Mouse (Mus musculus) ES-Bruce4 (cell line): Measurements from ENCODE around the gene Txnrd1. TPM values are rescaled to one million over a fixed set of nuclear protein-coding genes. Genes with fewer than 3 reads are reported as not detected.

Source experiments
- H3K27ac ChIP-seq: 2 replicates; pipeline ENCODE4 v1.5.1; 2012; ENCODE audit warnings: low read length, inconsistent platforms; ENCODE audit not compliant: insufficient read depth
- H3K27me3 ChIP-seq: 2 replicates; pipeline ENCODE4 v1.6.1; 2012; ENCODE audit warnings: mild to moderate bottlenecking, low read length, inconsistent platforms; ENCODE audit not compliant: control insufficient read depth, poor library complexity, insufficient read depth, severe bottlenecking
- H3K36me3 ChIP-seq: 2 replicates; pipeline ENCODE4 v1.6.1; 2012; ENCODE audit warnings: inconsistent platforms, mild to moderate bottlenecking, low read length, moderate library complexity; ENCODE audit not compliant: control insufficient read depth, poor library complexity, insufficient read depth, severe bottlenecking
- H3K4me1 ChIP-seq: one replicate; pipeline ENCODE4 v1.8.1; 2011; ENCODE audit warnings: low read length; ENCODE audit not compliant: control insufficient read depth, insufficient read depth
- H3K4me3 ChIP-seq: 2 replicates; pipeline ENCODE4 v1.5.1; 2011; ENCODE audit warnings: low read depth, mild to moderate bottlenecking, low read length
- H3K9ac ChIP-seq: 2 replicates; pipeline ENCODE4 v1.6.1; 2012; ENCODE audit warnings: low read depth, mild to moderate bottlenecking, inconsistent platforms; ENCODE audit not compliant: poor library complexity, severe bottlenecking
- H3K9me3 ChIP-seq: replicated peaks from 2 replicates; pipeline ENCODE4 v1.6.1; 2012; ENCODE audit warnings: mild to moderate bottlenecking, low read length, inconsistent platforms; ENCODE audit not compliant: control insufficient read depth, poor library complexity, insufficient read depth, severe bottlenecking
- CTCF ChIP-seq: IDR thresholded peaks from one replicate; pipeline ENCODE4 v1.8.1; 2011; ENCODE audit warnings: low read depth, low read length
- EP300 ChIP-seq: IDR thresholded peaks from 2 replicates; pipeline ENCODE4 v1.6.1; 2011; ENCODE audit warnings: low read depth, low read length; ENCODE audit not compliant: insufficient read depth
- POLR2A ChIP-seq: IDR thresholded peaks from one replicate; pipeline ENCODE4 v1.8.1; 2011; ENCODE audit warnings: low read length; ENCODE audit not compliant: insufficient read depth
- polyA plus RNA-seq: library from polyadenylated mRNA; stranded (reverse); fragments of >200 nt; gene quantifications from 2 replicates; pipeline ENCODE4 v1.2.4, GENCODE M21; 2011; ENCODE audit warnings: low read depth; ENCODE audit not compliant: missing spikeins, insufficient read depth, insufficient read length

Gene Txnrd1
- polyA plus RNA-seq, 1 experiment, result 284 TPM

DNA sequence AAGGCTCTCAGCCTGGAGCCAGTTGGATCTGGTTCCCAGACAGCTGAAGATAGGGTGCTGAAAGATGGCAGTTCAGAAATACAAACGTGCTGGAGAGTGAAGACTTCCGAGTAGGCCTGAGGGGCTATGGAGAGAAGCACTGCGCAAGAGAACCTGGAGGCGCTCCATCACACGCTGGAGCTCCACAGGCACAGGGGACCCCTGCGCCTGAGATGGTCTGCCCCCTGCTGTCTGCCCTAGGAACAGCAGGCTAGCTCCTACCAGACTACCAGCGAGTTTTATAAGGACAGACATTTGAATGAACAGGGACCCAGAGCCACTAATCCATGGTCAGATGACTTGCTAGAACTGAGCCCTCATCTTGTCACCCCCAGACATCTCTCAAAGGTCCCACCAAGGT is 67.7 kb downstream of the Txnrd1 start:
- no peaks in the 10 kb centered on the region for H3K27me3 ChIP-seq
- H3K36me3 ChIP-seq, result peaks cover 2% of the 10 kb centered on the region; the same call in 1 of the 2 replicates
- no peak overlapping the region for H3K27ac ChIP-seq
- no peak overlapping the region for H3K9ac ChIP-seq
- H3K4me1 ChIP-seq, result no peaks in the 10 kb centered on the region
- no peaks in the 10 kb centered on the region for H3K9me3 ChIP-seq
- TF ChIP-seq CTCF (peak; percentile 93), EP300 (no peak)
- no peak overlapping the region for H3K4me3 ChIP-seq

DNA sequence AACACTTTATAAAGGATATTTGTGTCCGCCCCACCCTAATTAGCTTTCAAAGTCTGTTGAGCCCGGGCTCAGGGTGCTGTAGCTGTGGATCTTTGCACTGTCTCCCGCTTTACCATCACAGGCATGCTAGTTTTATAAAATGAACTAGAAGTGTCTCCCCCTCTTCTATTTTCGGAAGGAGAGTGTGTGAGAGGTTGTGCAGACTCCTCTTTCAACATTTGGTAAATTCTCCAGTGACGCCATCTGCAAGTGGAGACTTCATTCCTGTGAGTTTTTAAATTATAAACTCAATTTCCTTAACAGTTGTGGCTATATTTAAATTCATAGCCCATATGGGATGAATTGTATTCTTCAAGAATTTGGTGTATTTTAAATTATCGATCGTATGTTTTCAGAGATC is 74.8 kb downstream of the Txnrd1 start:
- H3K4me3 ChIP-seq, result no peak overlapping the region
- H3K36me3 ChIP-seq, result no peaks in the 10 kb centered on the region
- H3K4me1 ChIP-seq, result no peaks in the 10 kb centered on the region
- H3K27me3 ChIP-seq, result no peaks in the 10 kb centered on the region
- H3K27ac ChIP-seq, result no peak overlapping the region
- H3K9ac ChIP-seq, result no peak overlapping the region
- H3K9me3 ChIP-seq, result no peaks in the 10 kb centered on the region
- no peak for TF ChIP-seq EP300
- TF ChIP-seq CTCF, result no peak
- TF ChIP-seq POLR2A, result no peak

DNA sequence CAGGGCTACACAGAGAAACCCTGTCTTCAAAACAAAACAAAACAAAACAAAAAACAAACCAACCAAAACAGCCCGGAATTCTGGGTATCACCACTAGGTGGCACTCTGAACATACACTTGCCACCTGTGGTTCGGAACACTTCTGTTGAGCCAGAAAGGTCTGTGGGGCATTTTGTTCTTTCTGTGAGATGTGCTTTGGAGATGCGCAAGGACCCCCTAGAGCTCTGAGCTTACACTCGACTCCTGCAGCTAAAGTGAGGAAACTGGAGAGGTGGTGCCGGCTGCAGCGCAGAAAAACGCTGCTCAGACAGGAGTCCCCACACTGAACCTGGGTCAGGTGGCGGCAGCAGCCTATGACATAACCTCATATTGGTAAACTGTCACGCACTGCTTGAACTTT is 75.6 kb downstream of the Txnrd1 start:
- H3K9me3 ChIP-seq, result no peaks in the 10 kb centered on the region
- no peaks in the 10 kb centered on the region for H3K4me1 ChIP-seq
- H3K36me3 ChIP-seq, result no peaks in the 10 kb centered on the region
- no peak overlapping the region for H3K4me3 ChIP-seq
- TF ChIP-seq POLR2A, result no peak
- peak; percentile 50 for TF ChIP-seq CTCF
- TF ChIP-seq EP300, result no peak
- H3K9ac ChIP-seq, result no peak overlapping the region
- H3K27me3 ChIP-seq, result no peaks in the 10 kb centered on the region
- H3K27ac ChIP-seq, result no peak overlapping the region

DNA sequence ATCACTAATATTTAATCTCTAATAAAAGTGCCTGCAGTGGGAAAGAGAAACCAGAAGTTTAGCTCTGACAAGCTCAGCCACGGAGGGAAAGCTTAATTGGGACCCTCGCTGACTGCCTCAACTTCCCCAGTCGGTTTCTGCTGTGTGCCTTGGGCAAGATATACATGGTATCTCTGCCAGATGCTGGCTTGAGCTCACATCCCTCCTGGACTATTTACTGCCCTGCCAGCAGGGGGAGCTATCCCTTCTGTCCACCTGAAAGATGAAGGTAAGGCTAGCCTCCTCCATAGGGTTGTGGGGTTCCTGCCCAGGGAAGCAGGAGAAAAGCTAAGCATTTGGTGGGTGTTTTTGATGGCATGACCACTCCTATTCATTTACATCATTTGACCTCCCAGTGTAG is 76.4 kb downstream of the Txnrd1 start:
- TF ChIP-seq POLR2A, result no peak
- TF ChIP-seq CTCF, result peak; percentile 44
- no peak for TF ChIP-seq EP300
- Histone ChIP-seq H3K9ac (no peak overlapping the region), H3K4me3 (no peak overlapping the region), H3K9me3 (no peaks in the 10 kb centered on the region), H3K4me1 (no peaks in the 10 kb centered on the region), H3K27ac (no peak overlapping the region), H3K36me3 (no peaks in the 10 kb centered on the region), H3K27me3 (no peaks in the 10 kb centered on the region)

DNA sequence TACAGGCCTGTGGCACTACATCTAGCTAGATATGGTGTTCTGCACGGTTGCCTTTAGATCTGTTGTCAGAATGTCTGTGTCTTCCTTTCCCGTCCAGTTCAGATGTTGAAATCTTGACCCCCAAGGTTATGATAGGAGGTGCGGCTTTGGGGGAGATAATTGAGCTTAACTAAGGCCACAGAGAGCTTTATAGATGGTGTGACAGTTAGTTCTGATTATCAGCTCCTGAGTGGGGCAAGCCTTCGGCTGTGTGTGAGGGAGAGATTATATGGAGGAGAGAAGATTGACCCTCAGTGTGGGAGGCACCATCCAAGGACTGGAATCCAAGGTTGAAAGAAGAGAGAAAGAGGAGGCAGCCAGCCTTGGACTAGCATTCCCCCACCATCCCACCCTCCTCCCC is 79.5 kb downstream of the Txnrd1 start:
- no peak overlapping the region for H3K27ac ChIP-seq
- no peaks in the 10 kb centered on the region for H3K36me3 ChIP-seq
- TF ChIP-seq EP300 (no peak), POLR2A (no peak), CTCF (no peak)
- H3K9me3 ChIP-seq, result no peaks in the 10 kb centered on the region
- no peaks in the 10 kb centered on the region for H3K27me3 ChIP-seq
- no peaks in the 10 kb centered on the region for H3K4me1 ChIP-seq
- no peak overlapping the region for H3K9ac ChIP-seq
- no peak overlapping the region for H3K4me3 ChIP-seq

DNA sequence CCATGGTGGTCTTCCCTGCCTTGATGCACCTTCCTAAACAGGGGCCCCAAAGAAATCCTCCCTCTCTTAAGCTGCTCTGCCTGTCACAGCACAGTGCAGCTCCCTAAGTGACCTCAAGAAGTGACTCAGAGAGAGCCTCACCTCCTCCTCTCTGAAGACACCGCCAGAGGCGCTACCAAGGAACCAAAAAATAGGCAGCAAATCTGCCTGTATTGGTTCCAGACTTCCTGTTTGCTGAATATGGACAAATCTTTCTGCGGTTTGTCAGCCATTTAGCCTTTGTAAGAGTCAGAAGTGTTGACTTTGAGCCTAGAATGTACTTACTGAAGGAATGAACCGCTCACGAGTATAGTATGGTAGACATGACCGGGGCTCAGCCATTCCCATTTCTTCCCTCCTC is 80.0 kb downstream of the Txnrd1 start:
- no peaks in the 10 kb centered on the region for H3K36me3 ChIP-seq
- no peak overlapping the region for H3K27ac ChIP-seq
- TF ChIP-seq POLR2A (no peak), EP300 (no peak), CTCF (no peak)
- H3K27me3 ChIP-seq, result no peaks in the 10 kb centered on the region
- H3K4me3 ChIP-seq, result no peak overlapping the region
- H3K9me3 ChIP-seq, result no peaks in the 10 kb centered on the region
- no peak overlapping the region for H3K9ac ChIP-seq
- no peaks in the 10 kb centered on the region for H3K4me1 ChIP-seq
